Mouse (Mus musculus) embryo, embryonic 10 days (tissue): ENCODE measurements around the gene Plac8.

Experiments used
- DNase-seq: peaks from one replicate; pipeline ENCODE4 v3.0.0-alpha.2; 2015; ENCODE audit warnings: low spot score

The Plac8 gene

DNA sequence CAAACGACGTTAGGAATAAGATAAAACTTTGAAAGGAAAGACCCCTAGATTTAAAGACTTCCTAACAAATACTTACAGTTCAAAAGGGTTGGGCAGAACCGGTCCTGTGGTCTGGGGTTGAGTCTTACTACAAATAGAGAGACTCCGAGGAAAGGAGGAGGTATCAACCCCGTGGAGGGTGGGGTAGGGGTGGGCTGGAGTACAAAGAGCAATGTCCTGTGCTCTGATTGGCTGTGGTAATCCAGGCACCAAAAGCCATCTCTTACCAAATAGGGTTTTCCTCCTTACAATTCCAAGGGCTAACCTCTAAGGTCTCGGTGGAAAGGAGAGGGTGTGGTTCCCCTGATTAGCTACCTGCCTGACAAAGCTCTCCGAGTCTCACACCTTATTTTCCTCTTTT is at the start of gene Plac8:
Gene Plac8 (minus strand): TSS at position 177 of the 400 bp plus-strand sequence.
- DNase-seq: no peak

DNA sequence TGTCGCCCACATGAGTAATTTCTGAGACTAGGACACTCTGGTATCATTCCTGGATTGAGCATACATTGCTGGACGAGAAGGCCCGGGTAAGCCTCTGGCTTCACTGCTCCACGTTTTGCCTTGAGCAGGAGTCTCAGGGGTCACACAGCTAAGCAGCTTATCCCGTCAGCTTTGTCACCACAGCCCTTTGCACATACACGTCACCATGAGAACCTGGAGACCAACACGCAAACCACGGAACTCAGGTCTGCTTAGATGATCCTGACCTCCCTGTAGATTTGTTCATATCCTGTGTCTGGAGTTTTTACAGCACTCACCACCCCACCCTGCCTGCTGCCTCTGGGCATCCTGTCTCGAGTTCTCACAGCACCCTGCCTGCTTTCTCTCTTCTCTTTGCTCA is 48.9 kb upstream of the Plac8 start:
- DNase-seq: no peak

DNA sequence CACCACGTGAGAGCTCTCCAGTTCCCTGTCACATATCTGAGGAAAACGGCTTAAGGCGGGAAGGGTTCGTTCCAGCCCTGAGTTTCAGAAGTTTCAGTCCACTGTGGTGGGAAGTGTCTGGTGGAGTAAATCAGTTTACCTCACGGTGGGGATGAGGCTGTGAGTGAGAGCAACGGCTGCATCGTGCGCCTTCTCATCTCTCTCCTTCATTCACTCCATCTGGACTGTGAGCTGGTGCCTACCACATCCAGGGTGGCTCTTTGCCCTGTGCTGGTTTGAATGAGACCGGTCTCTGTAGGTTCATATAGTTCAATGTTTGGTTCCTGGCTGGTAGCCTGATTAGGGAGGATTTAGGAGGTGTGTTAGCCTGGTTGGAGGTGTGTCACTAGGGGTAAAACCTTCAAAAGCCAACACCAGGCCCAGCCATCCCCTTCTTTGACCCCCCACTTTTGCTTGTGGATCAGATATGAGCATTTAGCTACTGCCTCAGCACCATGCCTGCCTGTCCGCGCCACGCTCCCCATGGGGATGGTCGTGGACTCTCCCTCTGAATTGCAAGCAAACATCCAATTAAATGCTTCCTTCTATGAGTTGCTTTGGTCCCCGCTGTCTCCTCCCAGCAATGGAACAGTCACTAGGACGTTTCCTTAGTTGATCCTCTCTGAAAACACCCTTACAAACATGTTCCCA is 47.7 kb upstream of the Plac8 start:
- DNase-seq: no peak

DNA sequence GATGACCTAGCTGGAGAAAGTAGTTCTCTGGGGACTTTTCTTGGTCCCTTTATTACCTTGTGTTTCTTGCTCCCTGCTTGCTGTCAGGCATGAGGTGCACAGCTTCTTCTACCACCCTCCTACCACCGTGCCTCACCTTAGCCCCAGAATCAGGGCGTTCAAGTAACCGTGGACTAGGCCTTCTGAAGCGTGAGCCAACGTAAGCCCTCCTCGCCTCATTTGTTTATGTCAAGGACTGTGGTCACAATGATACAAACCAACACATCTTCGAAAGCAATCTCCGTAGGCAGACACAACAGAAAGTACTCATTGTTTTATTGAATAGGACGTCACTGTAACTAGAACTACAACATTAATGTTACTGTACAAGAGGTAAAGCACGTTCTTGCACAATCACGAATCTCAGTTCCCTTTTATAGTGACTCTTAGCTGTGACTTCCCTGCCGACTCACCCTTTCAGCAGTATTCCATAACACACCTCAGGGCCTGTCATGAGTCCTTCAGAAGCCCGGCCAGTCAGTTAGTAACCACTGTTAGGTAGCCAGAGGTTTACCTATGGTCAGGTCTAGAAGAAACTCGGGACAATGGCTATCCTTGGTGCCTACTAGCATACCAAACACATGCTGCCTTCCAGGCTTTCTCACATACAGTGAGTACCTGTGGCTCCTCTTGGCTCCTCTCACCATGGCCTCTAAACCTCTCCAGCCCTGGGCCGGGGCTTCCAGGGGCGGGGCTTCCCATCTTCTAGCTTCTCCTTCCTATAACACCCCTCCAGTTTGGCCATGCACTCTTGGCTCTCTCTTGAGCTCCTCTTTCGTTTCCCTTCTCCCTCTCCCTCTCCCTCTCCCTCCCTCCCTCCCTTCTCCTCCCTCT is 42.1 kb upstream of the Plac8 start:
- DNase-seq: no peak

DNA sequence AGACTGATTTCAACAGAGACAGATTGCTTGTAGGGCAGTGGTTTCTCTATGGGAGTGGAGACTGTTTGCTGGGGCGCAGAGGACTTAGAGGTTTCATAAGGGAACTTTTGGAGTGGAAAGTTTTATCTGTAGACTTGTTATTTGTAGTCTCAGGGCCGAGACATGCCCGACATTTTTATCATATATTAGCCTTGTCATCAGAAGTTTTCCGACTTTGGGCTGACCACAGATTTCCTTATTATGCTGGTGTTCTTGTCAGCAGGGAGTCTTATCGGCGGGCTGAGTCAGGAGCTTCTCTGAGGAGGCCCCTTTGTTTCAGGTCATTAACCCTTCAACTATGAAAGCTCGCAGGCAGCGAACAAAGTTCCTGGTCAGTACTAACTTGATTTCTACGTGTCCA is 35.8 kb upstream of the Plac8 start:
- no peak for DNase-seq

DNA sequence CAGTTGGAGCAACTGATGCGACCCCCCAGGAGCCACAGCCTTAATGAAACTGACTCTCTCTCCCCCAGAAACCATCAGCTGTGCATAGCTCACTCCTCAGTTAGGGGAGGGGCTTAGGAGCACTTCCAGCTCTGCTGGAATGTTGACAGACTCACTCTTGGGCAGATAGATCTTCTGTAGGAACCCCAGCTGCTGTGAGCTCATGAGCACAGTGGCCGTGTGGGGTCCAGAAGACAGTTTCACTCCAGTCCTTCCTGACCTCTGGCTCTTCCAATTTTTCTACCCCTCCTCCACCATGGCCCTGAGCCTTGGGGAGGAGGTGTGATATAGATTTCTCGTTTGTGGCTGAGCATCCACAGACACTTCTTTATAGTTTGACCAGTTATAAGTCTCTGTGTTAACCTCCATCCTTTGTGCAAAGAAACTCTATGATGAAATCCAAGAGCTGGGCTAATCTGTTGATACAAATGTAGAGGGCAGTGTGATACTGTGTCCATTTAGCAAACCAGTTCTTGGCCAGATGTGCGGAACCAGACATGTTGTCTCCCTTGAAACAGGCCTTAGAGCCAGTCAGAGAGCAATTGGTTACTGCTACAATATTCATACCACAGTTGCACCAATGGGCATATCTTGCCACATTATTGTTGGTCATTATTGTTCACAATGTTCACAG is 35.2 kb upstream of the Plac8 start:
- DNase-seq: no peak

DNA sequence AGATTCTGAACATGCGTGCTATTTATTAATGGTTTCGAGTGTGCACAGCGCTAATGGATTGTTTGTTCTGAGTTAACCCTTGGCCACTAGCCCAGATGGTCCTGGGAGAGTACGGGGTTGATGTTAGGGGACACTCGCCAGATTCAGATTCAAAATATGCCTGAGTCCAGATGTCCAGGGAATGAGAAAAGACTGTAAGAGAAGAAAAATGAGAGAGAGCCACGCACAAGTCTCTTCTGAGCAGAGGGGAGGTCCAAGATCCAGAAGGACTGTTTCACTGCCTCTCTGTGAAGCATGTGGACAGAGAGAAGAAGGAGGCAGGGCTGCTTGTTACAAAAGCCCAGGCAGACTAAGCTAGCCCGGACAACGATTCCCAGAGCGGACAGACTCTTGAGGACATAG is 33.8 kb upstream of the Plac8 start:
- DNase-seq: no peak

DNA sequence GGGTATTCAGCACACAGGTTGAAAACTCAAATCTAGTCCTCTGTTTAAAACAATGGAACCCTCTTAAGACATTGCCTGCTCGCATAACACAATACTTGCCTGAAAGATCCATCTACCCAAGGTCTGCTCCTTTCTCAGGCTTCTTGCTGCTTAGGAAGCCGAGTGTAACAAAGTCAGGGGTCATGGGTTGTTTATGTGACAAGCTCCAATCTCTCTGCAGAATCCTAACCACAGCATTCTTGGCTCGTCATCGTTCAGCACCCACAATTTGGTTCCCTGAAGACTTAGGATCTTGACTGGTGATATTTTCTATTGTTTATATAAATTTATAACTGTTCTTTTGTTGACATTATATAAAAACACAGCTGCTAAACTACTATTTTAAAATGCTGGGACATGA is 32.0 kb upstream of the Plac8 start:
- DNase-seq: no peak

DNA sequence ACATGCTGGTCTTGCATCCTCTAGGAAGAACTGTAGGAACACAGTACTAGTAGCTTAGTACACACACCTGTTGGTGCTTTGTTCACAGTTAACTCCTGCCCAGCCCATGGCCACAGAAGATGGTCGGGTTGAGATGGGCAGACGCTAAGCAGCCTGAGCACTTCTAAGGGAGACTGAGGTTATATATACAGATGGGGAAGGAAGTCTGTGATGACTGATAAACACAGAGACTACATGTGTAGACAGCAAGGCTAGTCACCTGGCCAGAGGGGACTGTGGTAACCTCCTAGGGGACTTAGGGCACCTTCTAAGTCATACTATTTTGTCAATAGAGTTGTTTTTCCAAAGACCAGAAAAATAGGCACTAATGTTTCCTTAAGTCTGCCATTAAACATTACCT is 29.8 kb upstream of the Plac8 start:
- no peak for DNase-seq

DNA sequence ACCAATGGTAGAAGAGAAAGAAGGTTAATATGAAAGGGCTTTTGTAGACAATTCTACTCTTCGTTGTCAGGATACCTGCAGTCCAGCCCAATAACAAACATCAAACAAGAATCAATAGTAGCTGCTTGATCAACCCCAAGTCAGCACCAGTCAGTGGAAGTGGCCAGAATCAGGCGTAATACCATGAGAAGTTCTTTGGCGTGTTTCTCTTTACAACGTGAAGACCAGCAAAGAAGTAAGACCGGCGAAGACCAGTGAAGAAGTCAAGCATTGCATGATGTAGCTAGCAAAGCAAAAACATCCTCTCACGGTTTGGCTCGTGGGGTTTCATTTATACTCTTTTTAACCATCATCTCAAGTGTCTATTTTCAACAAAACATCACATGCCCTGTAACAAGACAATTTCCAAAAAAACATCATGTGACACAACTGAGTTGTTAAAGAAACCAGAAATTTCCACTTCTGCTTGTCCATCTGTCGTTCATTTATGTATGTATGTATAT is 27.0 kb upstream of the Plac8 start:
- no peak for DNase-seq

DNA sequence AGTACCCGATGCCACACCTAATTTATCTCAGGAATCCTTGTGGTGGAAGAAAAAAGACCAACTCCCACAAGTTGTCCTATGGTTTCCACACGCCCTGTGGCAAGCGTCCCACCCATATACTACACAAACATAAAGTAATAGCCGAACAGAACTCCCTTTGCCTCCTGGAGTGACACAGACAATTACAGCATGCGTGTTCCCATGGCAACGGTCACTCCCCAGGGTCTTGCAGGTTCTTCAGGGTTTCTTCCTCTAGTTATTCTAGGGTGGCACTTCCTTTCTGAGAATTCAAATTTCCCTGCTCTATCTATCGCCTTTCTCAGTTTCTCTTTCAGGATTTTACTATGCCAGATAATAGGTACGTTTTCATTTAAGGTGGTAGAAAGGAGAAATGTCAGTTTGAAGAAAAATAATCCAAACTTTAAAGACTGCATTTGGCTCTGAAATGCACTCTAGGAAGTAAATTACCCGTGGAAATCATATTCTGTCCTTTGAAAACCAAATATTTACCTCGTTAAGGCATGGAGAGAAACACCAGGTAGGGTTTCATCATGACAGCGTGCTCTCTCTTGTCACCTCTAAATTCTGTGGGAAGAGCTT is 25.9 kb upstream of the Plac8 start:
- no peak for DNase-seq

DNA sequence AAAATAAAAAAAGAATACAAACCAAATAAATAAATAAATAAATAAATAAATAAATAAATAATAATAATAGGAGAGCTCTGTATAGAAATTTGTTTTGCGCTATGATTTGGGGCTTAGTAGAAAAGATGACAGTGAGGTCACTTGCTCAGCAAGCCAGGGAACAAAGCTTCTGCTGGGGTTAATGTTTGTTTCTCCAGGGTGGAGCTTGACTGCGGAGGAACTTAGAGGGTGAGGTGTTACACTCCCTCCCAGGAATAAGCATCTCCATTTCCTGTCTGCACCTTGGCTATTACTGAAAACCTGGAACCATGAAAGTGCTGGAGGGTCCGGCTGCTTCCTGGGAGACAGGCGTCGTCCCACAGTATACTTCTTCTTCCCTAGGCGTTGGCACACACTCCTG is 24.0 kb upstream of the Plac8 start:
- no peak for DNase-seq

DNA sequence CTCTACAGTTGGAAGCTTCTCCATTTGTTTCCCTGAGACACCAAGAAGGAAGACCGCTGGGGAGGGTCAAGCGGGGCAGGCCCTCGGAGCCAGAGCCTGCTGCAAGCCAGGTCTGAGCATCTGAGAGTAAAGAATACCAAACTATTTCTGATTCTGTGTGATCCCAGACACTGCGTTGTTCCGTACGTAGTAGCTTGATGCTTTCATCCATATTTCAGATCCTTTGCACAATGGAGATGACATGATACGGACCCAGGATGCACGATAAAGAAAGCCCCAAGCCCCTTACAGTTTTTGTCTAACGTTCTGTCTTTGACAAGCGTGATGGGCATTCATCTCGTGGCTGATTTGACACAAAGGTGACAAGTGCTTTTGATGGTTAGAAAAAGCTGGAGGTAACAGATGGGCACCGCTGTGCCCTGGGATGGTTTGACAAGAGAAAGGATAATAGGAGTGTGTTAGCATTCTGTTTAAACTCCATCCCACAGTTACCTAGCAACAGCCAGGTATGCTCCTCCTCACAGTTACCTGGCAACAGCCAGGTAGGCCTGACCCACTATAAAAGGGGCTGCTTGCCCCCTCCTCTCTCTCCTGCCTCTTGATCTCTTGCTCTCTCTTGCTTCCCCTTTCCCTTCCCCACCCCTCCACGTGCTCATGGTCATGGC is 22.9 kb upstream of the Plac8 start:
- no peak for DNase-seq

DNA sequence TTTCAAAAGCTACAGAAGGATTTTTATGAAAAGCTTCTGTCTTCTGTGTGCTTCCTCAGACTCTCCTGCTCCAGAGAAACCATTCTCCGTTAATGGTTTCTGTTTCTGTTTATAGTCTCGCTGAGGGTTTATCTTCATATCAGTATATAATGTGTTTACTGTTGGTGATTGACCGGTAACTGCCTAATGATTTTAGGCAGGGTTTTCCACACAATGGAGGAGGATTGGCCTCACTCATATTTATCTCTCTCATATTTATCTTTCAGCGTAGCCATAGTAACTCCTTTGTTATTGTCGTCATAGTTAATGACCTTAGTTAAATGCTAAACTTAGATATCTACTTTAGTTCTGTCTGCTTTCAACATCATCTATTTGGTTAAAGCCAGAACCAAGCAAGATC is 18.5 kb upstream of the Plac8 start:
- DNase-seq: no peak

DNA sequence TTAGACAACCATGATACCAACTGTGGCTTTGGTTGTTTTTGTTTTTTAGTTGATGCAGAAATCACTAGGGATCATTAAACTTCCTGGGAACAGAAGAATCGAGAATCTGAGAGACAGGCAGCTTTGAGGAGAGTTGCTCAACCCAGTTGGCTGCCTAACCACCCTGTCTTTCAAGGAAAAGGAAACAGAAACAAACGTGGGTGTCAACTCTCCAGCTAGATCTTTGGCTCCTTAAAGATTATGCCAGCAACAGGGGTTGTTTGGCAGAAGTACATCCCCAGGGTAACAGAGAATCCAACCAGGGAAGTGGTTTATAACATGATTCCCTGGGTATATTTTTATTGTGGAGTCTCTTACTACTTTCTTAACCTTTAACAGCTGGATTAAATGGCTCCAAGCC is 15.6 kb upstream of the Plac8 start:
- no peak for DNase-seq

DNA sequence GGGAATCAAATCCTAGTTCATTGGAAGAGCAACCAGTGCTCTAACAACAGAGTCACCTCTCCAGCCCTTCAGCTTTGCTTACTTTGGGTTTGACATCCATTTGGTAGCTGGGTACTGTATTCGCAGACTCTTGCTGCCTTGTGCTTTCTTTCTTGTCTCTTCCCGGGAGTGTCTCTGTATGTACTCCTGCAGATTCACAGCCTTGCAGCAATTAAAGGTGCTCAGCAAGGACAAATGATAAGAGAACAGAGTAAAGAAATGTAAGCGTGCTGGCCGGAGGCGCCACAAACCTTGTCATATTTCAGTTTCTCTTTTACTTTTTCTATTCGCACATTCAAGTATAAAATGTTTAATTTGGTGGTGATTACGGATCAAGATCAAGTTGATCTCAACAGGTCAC is 15.1 kb upstream of the Plac8 start:
- no peak for DNase-seq

DNA sequence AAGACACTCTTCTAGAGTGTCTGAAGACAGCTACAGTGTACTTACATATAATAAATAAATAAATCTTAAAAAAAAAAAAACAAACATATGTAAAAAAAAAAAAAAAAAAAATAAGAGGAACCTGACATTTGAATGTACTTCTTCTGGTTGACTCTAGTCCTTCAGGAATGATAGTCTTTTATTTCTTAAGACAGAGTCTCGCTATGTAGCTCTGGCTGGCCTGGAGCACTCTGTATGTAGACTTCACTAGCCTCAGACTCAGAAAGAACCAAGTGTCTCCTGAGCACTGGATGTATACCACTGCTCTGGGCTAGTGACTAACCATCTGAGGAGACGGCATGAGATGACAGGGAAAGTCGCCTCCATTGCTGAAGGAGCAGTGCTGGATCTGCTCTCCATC is 13.6 kb upstream of the Plac8 start:
- DNase-seq: no peak

DNA sequence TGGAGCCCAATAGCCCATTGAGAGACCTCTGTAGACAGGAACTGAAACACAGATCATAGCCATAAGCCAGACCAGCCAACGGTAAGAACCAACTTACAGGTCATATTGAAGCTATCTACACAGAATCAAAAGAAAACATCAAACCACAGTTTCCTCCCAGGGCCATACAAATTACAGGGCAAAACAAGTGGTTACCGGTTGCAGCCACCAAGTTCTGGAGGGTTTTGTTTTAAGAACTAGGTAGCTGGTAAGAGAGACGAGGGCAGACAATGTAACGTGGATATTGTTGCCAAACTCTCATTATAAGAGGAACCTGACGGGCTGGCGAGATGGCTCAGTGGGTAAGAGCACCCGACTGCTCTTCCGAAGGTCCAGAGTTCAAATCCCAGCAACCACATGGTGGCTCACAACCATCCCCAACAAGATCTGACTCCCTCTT is 13.2 kb upstream of the Plac8 start:
- DNase-seq: no peak

DNA sequence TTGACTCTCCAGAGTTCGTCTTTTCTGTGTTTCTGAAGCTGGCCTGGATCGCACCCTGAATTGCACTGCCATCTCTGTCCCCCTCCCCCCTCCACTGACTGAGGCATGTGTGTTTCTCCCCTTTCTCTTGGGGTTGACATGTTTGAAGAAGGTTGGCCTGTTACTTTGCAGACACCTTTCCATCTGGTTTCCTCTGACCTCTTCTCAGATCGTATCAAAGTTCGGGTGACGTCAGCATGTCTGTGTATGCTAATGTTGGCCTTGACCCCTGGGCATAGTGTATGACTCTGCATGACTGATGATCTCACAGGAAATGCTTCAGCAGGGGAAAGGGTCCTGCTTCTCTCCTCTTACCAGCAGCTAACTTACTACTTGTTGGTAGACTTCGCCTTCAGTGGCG is 11.0 kb upstream of the Plac8 start:
- DNase-seq: no peak

DNA sequence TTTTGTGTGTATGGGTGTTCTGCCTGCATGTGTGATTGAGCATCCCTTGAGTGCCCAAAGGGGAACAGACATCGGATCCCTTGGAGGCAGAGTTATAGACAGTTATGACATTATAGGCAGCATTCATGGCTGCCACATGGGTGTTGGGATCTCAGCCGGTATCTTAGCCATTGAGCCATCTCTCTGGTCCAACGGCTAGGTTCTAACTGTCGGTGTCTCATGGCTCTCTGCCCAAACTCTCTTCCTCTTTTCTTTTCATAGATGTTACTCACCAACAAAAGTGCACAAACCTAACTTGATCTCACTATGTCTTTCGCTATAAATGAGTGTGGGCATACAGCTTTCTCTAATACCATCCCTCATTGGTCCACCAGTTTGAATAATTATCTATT is 10.4 kb upstream of the Plac8 start:
- DNase-seq: no peak

DNA sequence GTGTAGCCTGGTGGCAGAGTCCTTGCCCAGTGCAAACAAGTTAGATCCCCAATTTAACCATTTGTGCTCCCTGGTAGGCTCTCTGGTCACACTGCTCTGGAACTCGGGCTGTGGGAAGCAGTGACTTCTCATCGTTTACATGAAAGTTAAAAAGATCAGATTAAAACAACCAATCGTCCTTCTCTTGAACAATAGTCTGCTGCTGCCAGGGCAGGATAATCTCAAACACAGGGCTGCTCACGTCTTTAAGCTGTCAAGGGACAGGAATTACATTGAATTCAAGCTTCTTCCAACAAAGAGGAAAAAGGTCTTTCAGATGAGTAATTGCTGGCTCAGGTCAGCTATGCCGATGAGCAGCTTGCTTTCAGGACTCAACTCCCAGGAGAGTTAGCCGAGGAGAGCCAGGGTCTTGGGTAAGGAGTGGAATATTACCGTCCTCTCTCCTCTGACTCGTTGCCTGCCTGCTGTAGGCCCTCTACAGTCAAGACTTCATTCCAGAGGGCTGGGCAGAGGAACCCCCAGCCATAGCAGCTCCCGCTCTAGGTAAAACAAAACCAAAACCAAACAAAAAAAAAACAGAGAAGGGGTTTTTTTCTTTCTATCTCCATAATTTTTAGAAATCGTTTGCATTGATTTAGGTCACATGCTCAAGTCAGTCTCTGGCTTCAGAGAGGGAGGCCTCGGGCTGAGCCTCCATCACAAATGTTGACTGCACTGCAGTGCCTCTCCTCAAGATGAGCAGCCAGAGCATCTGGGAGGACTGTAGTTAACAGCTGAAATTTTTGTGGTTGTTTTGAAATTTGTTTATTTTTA is 9.8 kb upstream of the Plac8 start:
- no peak for DNase-seq
